Mouse (Mus musculus): Measurements from ENCODE around the gene Mrrf.

- TF ChIP-seq CTCF (IDR thresholded peaks at IDR 0.05; ENCODE audit: insufficient read depth, low read length) (no peak), POLR2A (IDR thresholded peaks at IDR 0.05; ENCODE audit: borderline replicate concordance, extremely low read depth, low read depth, low read length) (no peak)
Observed at GRCm38 (mm10) chr2:36222168-36222848, 86.1 kb downstream of the Mrrf start.
